Mouse (Mus musculus) C2C12 (cell line): ENCODE measurements around the gene Clic6. TPM values are rescaled to one million over a fixed set of nuclear protein-coding genes. Genes with fewer than 3 reads are reported as not detected.

ENCODE experiments used
- H3K27me3 ChIP-seq: one replicate; pipeline ENCODE4 v1.6.1; 2011; ENCODE audit not compliant: control insufficient read depth, insufficient read depth, insufficient read length
- H3K36me3 ChIP-seq: one replicate; pipeline ENCODE4 v1.6.1; 2011; ENCODE audit not compliant: control insufficient read depth, insufficient read depth
- H3K4me3 ChIP-seq: one replicate; pipeline ENCODE4 v1.5.1; 2011; ENCODE audit warnings: mild to moderate bottlenecking, control low read depth; ENCODE audit not compliant: poor library complexity, insufficient read depth, severe bottlenecking
- H3K79me2 ChIP-seq: one replicate; pipeline ENCODE4 v1.6.1; 2011; ENCODE audit not compliant: control insufficient read depth, insufficient read depth
- H3K79me3 ChIP-seq: one replicate; pipeline ENCODE4 v1.6.1; 2011; ENCODE audit warnings: low read depth, control low read depth
- H3ac ChIP-seq: one replicate; pipeline ENCODE3; 2011; ENCODE audit warnings: low read depth; ENCODE audit not compliant: control insufficient read depth, insufficient read length
- CEBPB ChIP-seq: IDR thresholded peaks from one replicate; pipeline ENCODE4 v1.6.1; 2011; ENCODE audit warnings: low read depth, mild to moderate bottlenecking, control low read depth, moderate library complexity
- CTCF ChIP-seq: IDR thresholded peaks from one replicate; pipeline ENCODE4 v1.5.1; 2011; ENCODE audit not compliant: control insufficient read depth, insufficient read depth, insufficient read length
- FOSL1 ChIP-seq: IDR thresholded peaks from one replicate; pipeline ENCODE4 v1.8.0; 2011; ENCODE audit warnings: mild to moderate bottlenecking, low read length; ENCODE audit not compliant: poor library complexity, insufficient read depth, severe bottlenecking
- MAX ChIP-seq: IDR thresholded peaks from one replicate; pipeline ENCODE4 v1.6.1; 2011; ENCODE audit warnings: mild to moderate bottlenecking, control low read depth
- MYOD1 ChIP-seq: IDR thresholded peaks from one replicate; pipeline ENCODE4 v1.6.1; 2011; ENCODE audit warnings: low read depth; ENCODE audit not compliant: control insufficient read depth, insufficient read length
- MYOG ChIP-seq: IDR thresholded peaks from one replicate; pipeline ENCODE4 v1.6.1; 2011; ENCODE audit not compliant: control insufficient read depth, insufficient read length; ENCODE audit errors: extremely low read depth
- USF1 ChIP-seq: IDR thresholded peaks from one replicate; pipeline ENCODE4 v1.6.1; 2011; ENCODE audit warnings: low read depth, mild to moderate bottlenecking, control low read depth, moderate library complexity
- polyA plus RNA-seq: library from polyadenylated mRNA; unstranded; fragments of >200 nt; fragmentation: generic; extraction: Trizol; gene quantifications from one replicate; pipeline ENCODE4 v1.2.1, GENCODE M21; 2012; ENCODE audit warnings: missing spikeins

Gene Clic6
- polyA plus RNA-seq, 1 experiment = 0.01 TPM

GRCm38 (mm10) chr16:92555051-92555450 lies 69.5 kb downstream of the Clic6 start:
- H3K79me3 ChIP-seq = no peaks in the 10 kb centered on the region
- no peaks in the 10 kb centered on the region for H3K36me3 ChIP-seq
- H3K79me2 ChIP-seq = no peaks in the 10 kb centered on the region
- no peak for TF ChIP-seq CEBPB
- no peak for TF ChIP-seq USF1
- no peak overlapping the region for H3K4me3 ChIP-seq
- H3K27me3 ChIP-seq = no peaks in the 10 kb centered on the region
- H3ac ChIP-seq = no peak overlapping the region

- Histone ChIP-seq H3K79me3 (no peaks in the 10 kb centered on the region), H3K79me2 (no peaks in the 10 kb centered on the region), H3K27me3 (no peaks in the 10 kb centered on the region), H3K36me3 (no peaks in the 10 kb centered on the region), H3K4me3 (no peak overlapping the region), H3ac (no peak overlapping the region)
- TF ChIP-seq CTCF = no peak
- TF ChIP-seq MYOD1 = no peak
- TF ChIP-seq FOSL1 = no peak
- no peak for TF ChIP-seq CEBPB
- TF ChIP-seq MAX = no peak
- no peak for TF ChIP-seq USF1
- TF ChIP-seq MYOG = no peak
These were observed 79.8 kb downstream of the Clic6 start for GRCm38 (mm10) chr16:92565291-92565690.

- Histone ChIP-seq H3K79me2 (no peaks in the 10 kb centered on the region), H3K36me3 (no peaks in the 10 kb centered on the region), H3K27me3 (no peaks in the 10 kb centered on the region), H3ac (no peak overlapping the region), H3K4me3 (no peak overlapping the region), H3K79me3 (no peaks in the 10 kb centered on the region)
- TF ChIP-seq USF1 = no peak
- peak; percentile 58 for TF ChIP-seq CTCF
- TF ChIP-seq MYOG = no peak
These were observed 80.2 kb downstream of the Clic6 start for GRCm38 (mm10) chr16:92565708-92566107.

- Histone ChIP-seq H3ac (no peak overlapping the region), H3K79me3 (no peaks in the 10 kb centered on the region), H3K27me3 (no peaks in the 10 kb centered on the region), H3K4me3 (no peak overlapping the region), H3K79me2 (no peaks in the 10 kb centered on the region), H3K36me3 (no peaks in the 10 kb centered on the region)
- no peak for TF ChIP-seq MYOG
- no peak for TF ChIP-seq CTCF
- TF ChIP-seq FOSL1 = no peak
- no peak for TF ChIP-seq MAX
These were observed 80.6 kb downstream of the Clic6 start for GRCm38 (mm10) chr16:92566146-92566545.

- Histone ChIP-seq H3K79me2 (no peaks in the 10 kb centered on the region), H3K4me3 (no peak overlapping the region), H3K79me3 (no peaks in the 10 kb centered on the region), H3ac (no peak overlapping the region), H3K27me3 (no peaks in the 10 kb centered on the region), H3K36me3 (no peaks in the 10 kb centered on the region)
- TF ChIP-seq MYOD1 (no peak), CEBPB (no peak), MYOG (no peak), MAX (no peak), CTCF (no peak), USF1 (no peak), FOSL1 (no peak)
These were observed 85.7 kb downstream of the Clic6 start for GRCm38 (mm10) chr16:92571246-92571645.

- H3K36me3 ChIP-seq = no peaks in the 10 kb centered on the region
- H3K4me3 ChIP-seq = no peak overlapping the region
- H3K79me2 ChIP-seq = no peaks in the 10 kb centered on the region
- H3K79me3 ChIP-seq = no peaks in the 10 kb centered on the region
- TF ChIP-seq USF1 (peak; percentile 88), FOSL1 (no peak), MYOD1 (no peak), CTCF (no peak), MAX (peak; percentile 44), CEBPB (peak; percentile 40), MYOG (no peak)
- no peak overlapping the region for H3ac ChIP-seq
- no peaks in the 10 kb centered on the region for H3K27me3 ChIP-seq
These were observed 87.7 kb downstream of the Clic6 start for GRCm38 (mm10) chr16:92573193-92573592.
